Mouse (Mus musculus): ENCODE measurements around the gene Olfr1231.

The Olfr1231 gene

DNA sequence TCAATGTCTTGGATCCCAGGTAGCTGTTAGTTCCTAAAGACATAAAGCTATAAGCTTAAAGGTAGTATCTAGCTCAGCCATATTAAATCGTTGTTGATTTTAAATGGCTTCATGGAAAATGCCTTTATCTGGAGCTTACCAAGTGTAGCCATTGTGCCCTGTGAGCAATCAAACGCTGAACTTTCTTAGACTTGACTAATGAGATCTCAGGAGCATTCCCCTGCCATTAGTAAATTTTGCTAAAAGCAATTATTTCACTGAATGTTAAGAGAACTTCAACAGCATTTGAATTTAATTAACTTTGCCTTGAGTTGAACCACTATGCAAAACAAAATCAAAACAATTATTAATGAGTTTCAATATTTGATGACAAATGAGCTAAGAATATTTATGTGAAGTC is at the start of gene Olfr1231:
Gene Olfr1231 (minus strand): TSS at position 101 of the 400 bp plus-strand sequence.
- in situ Hi-C loops (cut with MboI, MseI) = no loop called here

DNA sequence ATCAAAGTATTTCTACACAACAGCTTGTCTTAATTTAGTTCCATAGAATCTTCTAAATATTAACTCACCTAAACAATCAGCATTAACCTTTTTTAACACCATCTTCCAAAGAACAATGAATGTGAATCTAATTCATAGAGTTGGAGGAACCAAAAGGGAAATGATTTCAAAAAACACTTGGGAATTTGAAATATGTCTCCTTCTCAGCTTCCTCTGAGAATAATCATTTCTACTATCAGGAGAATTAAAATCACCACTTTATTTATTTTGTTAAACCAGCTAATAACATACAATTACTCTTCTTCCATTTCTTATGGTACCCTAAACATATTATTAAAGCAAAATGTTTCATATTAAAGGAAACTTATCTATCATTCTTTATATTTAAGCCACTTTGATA is 35.4 kb upstream of the Olfr1231 start, which contains the start of gene Olfr1233:
Gene Olfr1233 (minus strand): TSS at position 101 of the 400 bp plus-strand sequence.
- in situ Hi-C loops (cut with MboI, MseI) = no loop called here

DNA sequence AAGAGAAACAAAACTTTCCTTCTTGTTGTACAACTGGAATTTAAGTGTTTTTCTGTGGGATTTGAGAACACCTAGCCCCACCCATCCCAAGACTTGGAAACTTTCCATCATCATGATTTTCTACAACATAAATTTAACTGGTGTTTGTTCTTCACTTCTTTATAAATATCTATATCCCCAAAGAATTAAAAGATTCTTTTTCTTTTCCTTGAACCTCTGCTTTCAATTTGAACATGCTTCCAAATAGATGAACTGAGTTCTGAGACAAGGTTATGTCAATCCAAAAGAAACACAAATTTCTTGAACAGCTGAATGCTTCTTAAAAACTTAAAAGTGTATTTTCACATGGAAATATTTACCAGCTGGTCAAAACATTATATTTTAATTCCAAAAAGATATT is 22.7 kb upstream of the Olfr1231 start, which contains the start of gene Olfr1232:
Gene Olfr1232 (minus strand): TSS at position 101 of the 400 bp plus-strand sequence.
- in situ Hi-C loops (cut with MboI, MseI) = no loop called here

DNA sequence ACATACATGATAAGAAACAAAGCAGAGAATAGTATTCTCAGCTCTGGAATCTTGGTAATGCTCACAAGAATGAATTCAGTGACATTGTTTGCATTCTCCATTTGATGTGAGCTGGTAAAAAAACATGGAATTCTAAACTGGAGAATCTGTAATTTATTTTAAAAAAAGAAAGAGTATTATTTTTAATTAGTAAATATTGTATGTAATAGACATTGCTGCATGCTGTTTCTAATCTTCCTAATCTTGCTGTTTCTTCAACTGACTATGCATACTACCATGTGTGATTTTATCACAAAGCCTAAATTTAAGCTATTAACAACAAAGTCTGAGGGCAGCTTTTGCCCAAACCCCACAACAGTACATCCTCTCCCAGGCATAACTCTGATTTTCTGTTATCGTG is 9.7 kb downstream of the Olfr1231 start, which contains the start of gene Olfr1230:
Gene Olfr1230 (minus strand): TSS at position 101 of the 400 bp plus-strand sequence.
- in situ Hi-C loops (cut with MboI, MseI) = no loop called here

DNA sequence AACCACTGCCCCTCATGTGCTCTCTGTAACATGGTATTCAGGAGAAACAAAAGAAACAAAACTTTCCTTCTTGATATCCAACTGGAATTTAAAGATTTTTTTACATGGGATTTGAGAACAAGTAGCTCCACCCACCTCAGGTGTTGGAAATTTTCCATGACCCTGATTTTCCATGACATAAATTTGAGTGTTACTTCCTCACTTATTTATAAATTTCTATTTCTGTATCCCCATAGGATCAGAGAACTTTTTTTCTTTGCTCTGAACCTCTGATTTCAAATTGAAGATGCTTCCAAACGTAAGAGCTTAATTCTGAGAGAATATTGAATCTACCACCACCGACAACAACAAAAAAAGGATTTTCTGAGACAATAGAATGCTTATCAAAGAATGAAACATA is 19.0 kb downstream of the Olfr1231 start, which contains the start of gene Olfr1229:
Gene Olfr1229 (minus strand): TSS at position 101 of the 400 bp plus-strand sequence.
- in situ Hi-C loops (cut with MboI, MseI) = no loop called here

DNA sequence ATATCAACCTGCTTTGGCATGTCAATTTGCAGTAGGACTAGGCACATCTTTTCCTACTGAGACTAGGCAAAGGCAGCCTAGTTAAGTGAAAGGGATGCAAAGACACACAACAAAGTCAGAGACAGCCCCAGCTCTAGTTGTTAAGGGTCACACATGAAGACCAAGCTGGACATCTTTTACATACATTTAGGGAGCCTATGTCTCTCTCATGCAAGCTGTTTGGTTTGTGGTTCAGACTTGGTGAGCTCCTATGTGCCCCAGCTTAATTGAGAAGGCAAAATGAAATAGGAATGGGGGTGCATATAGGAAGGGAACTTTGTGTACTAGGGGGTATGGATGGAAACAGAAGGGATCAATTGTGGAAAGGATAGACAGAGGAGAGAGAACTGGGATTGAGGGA is 52.9 kb downstream of the Olfr1231 start, which contains the start of gene Olfr1228:
Gene Olfr1228 (minus strand): TSS at position 101 of the 400 bp plus-strand sequence.
- in situ Hi-C loops (cut with MboI, MseI) = loop anchor here (5.0 kb wide), 1 partner anchor 37 kb away; no protein-coding TSS in a partner anchor
